Mouse (Mus musculus) layer of hippocampus, adult 9-11 months (tissue): ENCODE measurements around the gene Fam198a.
A peak's percentile ranks its signal among the peaks of the same experiment; 100 is the strongest.

Experiments used
- DNase-seq: peaks from one replicate; pipeline ENCODE4 v3.0.0; 2022

The Fam198a gene

DNA sequence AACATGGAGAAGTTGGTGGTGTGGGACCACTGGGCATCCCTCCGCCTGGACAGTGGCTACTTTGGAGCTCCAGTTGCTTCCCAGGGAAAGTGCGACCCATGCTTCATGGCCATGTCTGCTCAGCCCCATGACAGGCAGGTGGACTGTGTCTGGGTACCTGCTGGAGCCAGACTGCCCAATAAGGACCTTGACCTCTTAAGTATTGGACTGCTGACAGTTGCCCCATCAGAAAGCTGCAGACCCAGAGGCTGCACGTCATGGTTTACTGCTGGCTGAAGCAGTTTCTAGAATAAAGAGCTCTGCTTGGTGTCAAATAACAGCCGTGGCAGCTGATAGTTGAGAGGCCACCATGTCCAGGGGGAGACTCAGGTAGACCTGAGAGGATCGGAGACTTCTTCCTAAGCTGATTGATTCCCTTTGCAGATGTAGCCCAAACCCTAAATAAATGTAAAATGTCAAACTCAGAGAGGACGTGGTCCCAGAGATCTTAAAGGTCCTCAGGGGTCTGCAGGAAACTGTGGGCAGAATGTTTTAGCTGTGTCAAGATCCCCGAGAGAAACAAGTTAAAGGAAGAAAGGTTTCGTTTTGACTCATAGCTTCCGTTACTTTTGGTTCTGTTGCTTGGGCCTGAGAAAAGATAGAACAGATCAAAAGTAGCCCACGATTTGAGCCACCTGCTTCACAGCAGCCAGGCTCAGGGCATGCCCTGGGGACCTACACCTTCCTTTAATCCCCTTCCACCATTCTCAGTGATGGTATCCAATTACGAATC is 24.0 kb upstream of the Fam198a start:
- DNase-seq = no peak

GRCm38 (mm10) chr9:121927721-121928120 is 23.1 kb upstream of the Fam198a start:
- no peak for DNase-seq

GRCm38 (mm10) chr9:121928498-121928897 is 22.3 kb upstream of the Fam198a start:
- peak; percentile 51 for DNase-seq

- DNase-seq = no peak
Measured at GRCm38 (mm10) chr9:121934856-121935255, 15.9 kb upstream of the Fam198a start.

- no peak for DNase-seq
Measured at GRCm38 (mm10) chr9:121936952-121937351, 13.8 kb upstream of the Fam198a start.

- no peak for DNase-seq
Measured at GRCm38 (mm10) chr9:121937451-121937864, 13.3 kb upstream of the Fam198a start.

GRCm38 (mm10) chr9:121937944-121938355 is 12.8 kb upstream of the Fam198a start:
- no peak for DNase-seq

- no peak for DNase-seq
Measured at GRCm38 (mm10) chr9:121943005-121943404, 7.8 kb upstream of the Fam198a start.

DNA sequence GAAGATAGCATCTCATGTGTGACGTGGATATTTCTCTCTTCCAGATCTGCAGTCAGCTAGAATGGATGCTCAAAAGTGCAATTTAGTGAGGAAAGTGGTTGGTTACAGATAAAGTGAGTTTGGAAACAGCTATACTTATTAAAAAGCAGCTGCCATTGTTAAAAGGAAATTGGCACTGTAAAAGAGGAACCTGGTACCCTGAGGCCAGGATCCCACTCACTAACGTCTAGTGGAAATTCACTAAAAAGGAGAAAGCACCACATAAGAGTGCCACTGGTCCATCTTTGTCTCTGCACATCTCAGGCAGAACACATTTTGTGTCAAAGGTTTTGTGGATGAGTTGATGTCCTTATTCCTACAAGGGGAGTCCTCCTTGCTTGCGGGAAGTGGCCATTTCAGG is 7.2 kb upstream of the Fam198a start:
- DNase-seq = no peak

GRCm38 (mm10) chr9:121947784-121948183 is 3.0 kb upstream of the Fam198a start:
- no peak for DNase-seq

- no peak for DNase-seq
Measured at GRCm38 (mm10) chr9:121948431-121948830, 2.4 kb upstream of the Fam198a start.

GRCm38 (mm10) chr9:121951114-121951423 is 281 bp downstream of the Fam198a start:
- DNase-seq = no peak

DNA sequence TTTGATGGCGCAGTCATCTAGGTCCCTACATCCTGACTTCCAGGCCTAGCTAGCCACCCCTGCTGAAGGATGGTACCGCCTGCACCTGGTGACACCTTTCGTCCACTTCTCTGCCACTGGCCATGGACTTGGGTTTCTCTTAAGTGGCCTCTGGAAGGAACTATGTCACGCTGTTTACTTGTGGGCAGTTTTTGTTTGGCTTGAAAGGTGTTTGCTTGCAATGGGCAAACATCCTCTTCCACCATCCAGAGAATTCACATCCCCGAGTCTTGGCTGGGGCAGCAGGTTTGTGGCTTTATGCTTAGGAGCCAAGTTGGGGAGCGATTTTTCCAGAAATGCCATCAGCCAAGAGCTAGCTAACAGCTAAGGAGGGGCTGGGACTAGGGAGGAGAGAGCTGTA is 1.8 kb downstream of the Fam198a start:
- DNase-seq = no peak

DNA sequence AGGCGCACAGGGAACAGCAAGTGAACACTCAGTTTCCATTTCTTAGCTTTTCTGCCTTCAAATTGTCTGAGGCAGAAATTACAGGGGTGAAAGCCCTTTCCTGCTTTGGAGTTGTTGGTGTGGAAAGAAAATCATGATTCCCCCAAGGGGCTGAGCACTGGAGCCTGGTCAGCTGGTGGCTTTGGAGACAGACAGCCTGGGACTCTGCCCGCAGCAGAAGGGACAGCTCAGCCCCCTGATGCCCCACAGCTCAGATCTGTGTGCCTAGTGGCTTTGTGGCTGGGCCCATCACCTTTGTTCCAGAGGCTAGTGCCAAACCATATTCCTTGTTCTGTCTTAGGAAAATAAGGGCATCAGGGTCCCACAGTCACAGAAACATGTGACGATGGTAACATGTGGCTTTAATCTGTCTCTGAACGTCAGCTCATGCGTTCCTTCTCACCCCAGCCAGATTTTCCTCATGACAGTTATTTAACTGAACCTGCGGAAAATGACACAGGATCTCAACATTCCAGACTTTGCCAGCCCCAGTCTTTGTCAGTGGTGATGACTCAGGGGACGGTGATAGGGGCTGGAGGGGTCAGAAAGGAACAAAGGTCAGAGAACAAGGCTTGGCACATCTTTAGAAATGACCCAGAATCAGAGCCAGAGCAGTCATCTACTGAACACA is 9.3 kb downstream of the Fam198a start:
- DNase-seq = no peak

DNA sequence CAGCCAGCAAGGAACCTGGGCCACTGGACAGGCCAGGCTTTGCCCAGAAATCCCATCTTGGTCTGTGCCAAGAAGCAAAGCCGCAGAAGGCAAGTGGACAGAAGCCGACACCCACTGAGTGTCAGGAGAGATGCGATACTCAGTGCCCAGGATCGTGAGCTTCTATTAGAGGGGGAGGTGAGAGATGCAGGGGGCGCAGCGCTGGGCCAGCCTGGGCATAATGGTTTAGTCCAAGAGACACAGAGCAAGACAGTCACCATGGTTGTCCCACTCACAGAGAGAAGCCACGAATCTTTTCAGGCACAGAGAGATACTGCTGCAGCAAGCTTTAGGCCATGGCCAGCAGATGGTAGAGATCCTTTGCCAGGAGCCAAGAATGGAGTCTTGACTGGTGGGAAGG is 14.2 kb downstream of the Fam198a start:
- DNase-seq = no peak

- DNase-seq = no peak
Measured at GRCm38 (mm10) chr9:121968258-121968657, 17.5 kb downstream of the Fam198a start.

DNA sequence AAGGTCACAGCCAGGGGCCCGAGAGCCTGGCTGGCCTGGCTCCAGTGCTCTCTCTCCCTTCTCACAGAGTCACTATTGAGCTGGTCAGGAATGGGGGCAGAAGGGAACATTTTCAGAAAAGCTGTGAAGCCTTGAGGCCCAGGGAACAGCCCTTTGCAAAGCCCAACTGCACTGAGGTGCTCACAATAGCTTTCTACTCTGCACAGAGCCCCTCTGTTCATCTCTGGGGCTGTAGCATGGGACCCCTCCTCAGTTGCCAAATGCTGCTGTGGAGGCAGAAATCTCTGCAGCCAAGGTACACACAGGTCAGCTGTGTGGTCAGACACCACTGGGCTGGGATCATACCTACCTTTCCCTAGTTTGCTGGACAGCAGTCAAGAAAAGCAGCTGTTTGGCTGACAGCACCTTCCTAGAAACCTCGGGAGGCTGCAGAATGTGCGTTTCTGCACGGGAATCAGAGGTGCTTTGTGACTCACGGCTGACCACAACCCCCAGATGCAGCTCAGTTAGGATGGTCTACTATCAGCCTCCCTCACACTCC is 19.1 kb downstream of the Fam198a start:
- DNase-seq = no peak

GRCm38 (mm10) chr9:121973207-121973606 is 22.4 kb downstream of the Fam198a start:
- DNase-seq = no peak

GRCm38 (mm10) chr9:121974141-121974986 is 23.6 kb downstream of the Fam198a start:
- DNase-seq = peak; percentile 57

- no peak for DNase-seq
Measured at GRCm38 (mm10) chr9:121975321-121975720, 24.5 kb downstream of the Fam198a start.

- DNase-seq = no peak
Measured at GRCm38 (mm10) chr9:121981046-121981445, 30.3 kb downstream of the Fam198a start.

GRCm38 (mm10) chr9:121981466-121982105 is 30.8 kb downstream of the Fam198a start:
- DNase-seq = no peak

- no peak for DNase-seq
Measured at GRCm38 (mm10) chr9:121982214-121982613, 31.4 kb downstream of the Fam198a start.
